ENCODE assay signal across 9 mouse cellular contexts in the genomic region with DNA sequence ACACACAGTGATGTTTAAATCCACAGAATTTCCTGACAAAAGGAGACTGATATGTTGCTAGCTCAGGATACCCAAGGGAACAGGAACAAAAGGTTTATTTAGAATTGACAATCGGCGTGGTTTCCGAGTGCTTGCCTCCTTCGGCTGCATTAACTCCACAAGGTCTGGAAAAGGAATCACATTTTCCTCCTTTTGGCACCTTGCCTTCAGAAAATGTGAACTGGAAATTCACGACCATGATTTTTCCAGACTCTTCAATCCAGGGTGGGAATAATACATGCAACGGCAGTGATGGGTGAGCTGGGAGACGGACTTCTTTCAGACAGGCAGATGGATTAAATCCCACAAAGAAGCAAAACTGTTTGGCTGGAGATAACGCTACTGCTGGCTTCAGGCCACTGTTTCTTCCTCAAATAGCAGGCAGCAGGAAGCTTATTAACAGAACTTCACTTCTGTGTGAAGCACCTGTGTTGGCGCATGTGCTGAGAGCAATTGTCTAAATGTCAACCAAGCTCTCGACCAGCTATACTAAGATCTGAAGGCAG. TPM values are rescaled to one million over a fixed set of nuclear protein-coding genes. Genes with fewer than 3 reads are reported as not detected.
A peak's percentile ranks its signal among the peaks of the same experiment; 100 is the strongest.
DNase-seq lines count a peak whose midpoint lies in the region.
"Had no signal": no experiment of that assay in that cellular context is flagged by ENCODE, and none has a peak within 500 bp of the region (broad histone marks: within the 10 kb centered on the region; RNA-seq: fewer than 3 reads in every experiment).

No protein-coding gene starts in this region.

- H3K4me3 ChIP-seq in embryonic facial prominence, embryonic 10.5 days: no peak overlapping the region

- H3K36me3 ChIP-seq in embryonic facial prominence, embryonic 10.5 days (replicated peaks): no peaks in the 10 kb centered on the region

- intact Hi-C loops in heart, postnatal 36 days (cut with DNase I): loop anchor here (2.0 kb wide), 1 partner anchor 84 kb away; no protein-coding TSS in a partner anchor

- no peaks in the 10 kb centered on the region for H3K9me3 ChIP-seq in embryonic facial prominence, embryonic 10.5 days

- peak; percentile 8 to 19 for DNase-seq in layer of hippocampus, adult 8-10 months (ENCODE audit: low spot score in 2 of 2)
- DNase-seq in layer of hippocampus, postnatal 25 days (ENCODE audit: extremely low spot score in 1 of 2, low spot score in 1 of 2): no peak
- DNase-seq in embryonic facial prominence, embryonic 10.5 days (ENCODE audit: low spot score): no peak
- peak; percentile 11 to 26 for DNase-seq in heart, postnatal 36 days
- DNase-seq in lung, postnatal 14 days: peak; percentile 1
- DNase-seq in adrenal gland, adult 18-20 months (ENCODE audit: low spot score in 2 of 2): no peak
- no peak for DNase-seq in adipocyte (ENCODE audit: low spot score)
- DNase-seq in testis, postnatal 14 days (ENCODE audit: low spot score): no peak

- peaks cover 16% of the 10 kb centered on the region; the same call in 1 of the 2 replicates for H3K4me1 ChIP-seq in embryonic facial prominence, embryonic 10.5 days

- WGBS in embryonic facial prominence, embryonic 10.5 days: 33% methylated on average over 10 of the region's 10 CpGs

- peak overlapping the region; percentile 0; the same call in 1 of the 2 replicates for H3K27ac ChIP-seq in embryonic facial prominence, embryonic 10.5 days (replicated peaks)

- H3K27me3 ChIP-seq in embryonic facial prominence, embryonic 10.5 days (replicated peaks; ENCODE audit: low read depth, poor library complexity, severe bottlenecking): no peaks in the 10 kb centered on the region

RNA-seq across cellular contexts. Expression of a gene that starts 13.9 kb away (rescaled TPM):
- total RNA-seq in layer of hippocampus, adult 8-10 months (2022): under 1 TPM; 0.45 to 0.87 (median 0.54) TPM
- total RNA-seq in layer of hippocampus, postnatal 25 days (2021): under 1 TPM; 0.30 to 0.75 TPM
- 0.10 and 0.21 TPM in 2 replicates for polyA plus RNA-seq in embryonic facial prominence, embryonic 10.5 days (2016; fragmentation: Nextera tagmentation; extraction: Ambion mirVana)
- under 1 TPM; 0.72 to 0.92 TPM for total RNA-seq in heart, postnatal 36 days (2021)
- 1 to 10 TPM in 1 of 2 experiments, under 1 TPM in 1; 0.89 to 2.2 TPM for total RNA-seq in adrenal gland, adult 18-20 months (2021)
- total RNA-seq: ES-E14 had no signal

RNA-seq across cellular contexts. Expression of a gene that starts 30.6 kb away (rescaled TPM):
- total RNA-seq in layer of hippocampus, adult 8-10 months (2022): 10 to 100 TPM; 23.8 to 25.1 (median 25.0) TPM
- total RNA-seq in layer of hippocampus, postnatal 25 days (2021): 10 to 100 TPM; 25.2 to 26.5 TPM
- polyA plus RNA-seq in embryonic facial prominence, embryonic 10.5 days (2016; fragmentation: Nextera tagmentation; extraction: Ambion mirVana): 26.8 and 28.6 TPM in 2 replicates
- 10 to 100 TPM; 18.8 to 21.9 TPM for total RNA-seq in heart, postnatal 36 days (2021)
- total RNA-seq in adrenal gland, adult 18-20 months (2021): 10 to 100 TPM; 12.4 to 13.5 TPM

Comparison
In these comparisons a context has a peak if more than half of its experiments do, and no peak if none do; other contexts are left out.
1. DNase-seq: peak in layer of hippocampus, adult 8-10 months (2 of 2), heart, postnatal 36 days (2 of 2) and lung, postnatal 14 days (single experiment); none in layer of hippocampus, postnatal 25 days (0 of 2), embryonic facial prominence, embryonic 10.5 days (single experiment), adrenal gland, adult 18-20 months (0 of 2), adipocyte (single experiment) and testis, postnatal 14 days (single experiment).